Mouse (Mus musculus) macrophage (primary cell): ENCODE measurements around the gene Atxn2l. TPM values are rescaled to one million over a fixed set of nuclear protein-coding genes. Genes with fewer than 3 reads are reported as not detected.

Experiments used
- H3K27ac ChIP-seq: fragments of 350-480 bp; formaldehyde crosslinking; 2 replicates; pipeline ENCODE4 v1.9.0; 2021
- H3K36me3 ChIP-seq: fragments of 350-480 bp; formaldehyde crosslinking; 2 replicates; pipeline ENCODE4 v1.9.0; 2021; ENCODE audit errors: inconsistent target
- H3K4me3 ChIP-seq: fragments of 350-480 bp; formaldehyde crosslinking; 2 replicates; pipeline ENCODE4 v1.9.0; 2021; ENCODE audit errors: inconsistent target
- H3K79me2 ChIP-seq: fragments of 350-480 bp; formaldehyde crosslinking; 2 replicates; pipeline ENCODE4 v1.9.0; 2021; ENCODE audit errors: inconsistent target
- WGBS: methylation state at CpG from one replicate; pipeline ENCODE4 v1.1.7; 2026; ENCODE audit warnings: inconsistent platforms; ENCODE audit not compliant: missing documents; 5-methylcytosine and 5-hydroxymethylcytosine counted together
- polyA plus RNA-seq: library from polyadenylated mRNA; stranded (reverse); fragments of 250-400 nt; gene quantifications from 3 replicates; pipeline ENCODE4 v1.2.4, GENCODE M21; 2018; ENCODE audit warnings: inconsistent platforms

Atxn2l gene
- polyA plus RNA-seq, 1 experiment from 2014 or later: 79.7 TPM

DNA sequence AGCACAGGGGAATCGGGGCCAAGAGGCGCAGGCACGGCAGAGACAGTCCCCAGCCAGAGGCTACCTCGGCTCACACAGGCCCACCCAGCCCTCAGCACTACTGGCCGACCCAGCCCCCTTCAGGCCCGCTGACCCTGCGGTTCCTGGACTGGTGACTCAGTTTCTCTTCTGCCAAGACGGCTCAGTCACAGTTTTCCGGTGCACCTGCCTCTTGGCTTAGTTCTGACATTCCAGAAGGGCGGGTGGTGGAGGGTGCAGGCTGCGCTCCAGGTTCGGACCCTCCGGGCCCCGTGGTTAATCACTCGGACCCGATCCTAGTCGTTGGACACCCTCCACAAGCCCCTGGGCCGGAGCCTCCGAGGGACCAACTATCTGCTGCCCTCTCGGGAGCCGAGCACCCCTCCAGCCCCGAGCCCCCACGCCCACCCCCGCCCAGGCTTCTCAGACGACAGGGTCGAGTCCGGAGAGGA is 28.7 kb downstream of the Atxn2l start:
- H3K36me3 ChIP-seq: peaks cover 12% of the 10 kb centered on the region
- H3K4me3 ChIP-seq: peak overlapping the region; percentile 69
- H3K79me2 ChIP-seq: peaks cover 4% of the 10 kb centered on the region; the same call in 1 of the 2 replicates
- 0 out of 2 replicates have a peak overlapping the region, but pooled peaks have one; percentile 25 for H3K27ac ChIP-seq
- 2% methylated on average over 14 of the region's 27 CpGs for WGBS

DNA sequence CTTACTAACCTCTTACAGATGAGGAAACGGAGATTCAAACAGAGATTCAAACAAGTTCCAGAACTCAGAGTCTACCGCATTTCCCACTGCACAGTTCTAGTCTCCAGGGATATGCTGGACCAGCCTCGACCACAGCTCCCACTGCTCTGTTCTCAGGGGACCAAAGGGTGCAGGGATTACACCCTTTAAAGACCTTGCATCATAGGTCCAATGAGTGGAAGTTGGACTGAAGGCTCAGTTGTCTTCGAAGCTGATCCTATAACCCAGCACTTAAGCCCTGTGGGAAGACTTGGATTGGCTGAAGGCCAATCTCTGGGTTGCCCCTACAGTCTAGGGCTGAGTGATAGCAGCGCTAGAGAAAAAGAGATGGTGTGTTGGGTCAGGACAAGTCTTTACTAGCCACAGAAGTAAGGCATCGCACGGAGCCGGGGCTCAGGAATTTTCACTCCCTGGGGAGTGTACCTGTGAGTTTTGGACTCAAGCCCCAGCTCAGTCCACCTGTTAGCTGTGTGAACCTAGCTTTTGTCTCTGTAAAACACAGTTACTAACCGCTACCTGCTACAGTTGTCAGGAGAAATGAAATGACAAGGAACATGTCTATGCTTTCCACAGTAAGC is 29.7 kb downstream of the Atxn2l start:
- Histone ChIP-seq H3K79me2 (peaks cover 4% of the 10 kb centered on the region; the same call in 1 of the 2 replicates), H3K36me3 (peaks cover 21% of the 10 kb centered on the region), H3K4me3 (peak overlapping the region; percentile 69; the same call in 1 of the 2 replicates), H3K27ac (no peak overlapping the region)
- 72% methylated on average over 9 of the region's 9 CpGs for WGBS

DNA sequence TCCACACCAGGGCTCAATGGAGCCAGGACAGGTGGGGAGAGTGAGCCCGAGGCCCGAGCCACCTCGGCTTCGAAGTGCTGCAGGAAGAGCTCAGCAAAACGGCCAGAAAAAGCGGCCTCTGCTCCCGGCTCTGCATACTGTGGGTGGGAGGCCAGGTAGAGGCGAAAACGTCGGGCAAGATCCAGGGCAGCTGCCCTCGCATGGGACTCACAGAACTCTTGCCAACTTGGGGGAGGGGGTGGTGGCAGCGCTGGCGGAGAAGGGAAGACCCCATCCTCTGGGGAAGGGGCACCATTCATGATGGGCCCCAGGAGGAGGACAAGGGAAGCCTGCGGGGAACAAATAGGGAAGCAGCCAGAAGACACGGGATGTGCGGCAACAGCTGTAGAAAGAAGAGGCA is 30.5 kb downstream of the Atxn2l start:
- Histone ChIP-seq H3K4me3 (no peak overlapping the region), H3K36me3 (peaks cover 30% of the 10 kb centered on the region), H3K27ac (no peak overlapping the region), H3K79me2 (peaks cover 4% of the 10 kb centered on the region; the same call in 1 of the 2 replicates)
- WGBS: 30% methylated on average over 16 of the region's 16 CpGs

DNA sequence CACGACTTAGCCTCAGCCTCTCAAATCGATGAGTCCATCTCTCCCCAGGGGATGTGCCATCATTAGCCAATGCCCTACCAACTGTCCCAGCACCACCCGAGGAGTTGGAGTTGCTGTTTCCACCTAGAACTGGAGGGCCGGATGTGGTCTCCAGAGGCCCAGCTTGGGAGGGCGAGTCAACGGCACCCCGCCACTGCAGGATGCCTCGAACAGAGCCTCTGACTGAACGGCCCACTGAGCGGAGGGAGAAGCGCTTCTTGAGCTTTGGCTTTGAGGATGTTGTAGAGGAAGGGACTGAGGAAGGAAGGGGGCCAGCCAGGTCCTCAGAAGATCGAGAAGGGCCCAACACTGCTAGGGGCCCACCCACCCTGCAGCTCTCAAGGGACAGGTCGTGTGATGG is 30.9 kb downstream of the Atxn2l start:
- no peak overlapping the region for H3K4me3 ChIP-seq

DNA sequence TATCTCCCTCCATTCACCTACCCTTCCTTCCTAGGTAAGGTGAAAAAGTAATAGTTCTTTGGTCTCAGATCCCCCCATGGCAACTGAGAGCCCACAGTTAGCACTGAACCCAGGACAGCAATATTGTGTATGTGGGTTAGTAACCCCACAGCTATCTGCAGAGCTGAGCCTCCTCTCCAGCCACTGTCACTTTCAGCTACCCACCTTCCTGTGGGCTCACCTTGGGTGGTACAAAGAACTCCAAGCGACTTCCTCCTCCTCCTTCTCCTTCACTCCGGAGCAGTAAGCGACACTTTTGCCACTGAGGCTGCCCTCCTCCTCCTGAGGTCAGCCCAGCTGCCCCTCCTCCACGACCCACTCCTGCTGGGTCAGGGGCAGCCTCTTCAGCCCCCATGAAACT is 31.4 kb downstream of the Atxn2l start:
- WGBS: 22% methylated on average over 1 of the region's 4 CpGs
- peaks cover 38% of the 10 kb centered on the region for H3K36me3 ChIP-seq
- H3K27ac ChIP-seq: no peak overlapping the region
- H3K4me3 ChIP-seq: no peak overlapping the region
- H3K79me2 ChIP-seq: peaks cover 4% of the 10 kb centered on the region; the same call in 1 of the 2 replicates

More for the DNA sequence above, 30.9 kb downstream of the Atxn2l start:
- 20% methylated on average over 13 of the region's 13 CpGs for WGBS
- Histone ChIP-seq H3K27ac (no peak overlapping the region), H3K36me3 (peaks cover 34% of the 10 kb centered on the region), H3K79me2 (peaks cover 4% of the 10 kb centered on the region; the same call in 1 of the 2 replicates)

- H3K36me3 ChIP-seq: peaks cover 41% of the 10 kb centered on the region
These were observed 31.9 kb downstream of the Atxn2l start for GRCm38 (mm10) chr7:126471361-126471760.

DNA sequence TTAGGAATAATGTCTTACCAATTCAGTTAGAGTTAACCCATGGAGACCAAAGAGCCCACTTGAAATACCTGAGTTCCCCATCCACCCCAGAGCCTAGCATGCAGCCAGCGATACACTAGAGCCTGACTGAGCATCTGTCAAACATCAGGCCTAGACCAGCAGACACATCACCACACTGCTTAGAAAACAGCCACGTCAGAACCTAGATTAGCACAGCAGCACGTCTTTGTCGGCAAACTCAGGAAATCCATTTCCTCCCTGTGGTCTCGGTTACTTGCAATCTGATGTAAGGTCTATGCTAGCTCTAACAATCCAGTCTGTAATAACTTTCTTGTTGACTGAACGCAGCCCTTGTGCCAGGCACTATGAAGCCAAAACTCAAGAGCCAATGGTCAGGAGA is 33.2 kb downstream of the Atxn2l start:
- H3K36me3 ChIP-seq: peaks cover 41% of the 10 kb centered on the region
- H3K4me3 ChIP-seq: no peak overlapping the region
- peaks cover 4% of the 10 kb centered on the region; the same call in 1 of the 2 replicates for H3K79me2 ChIP-seq
- 6% methylated on average over 6 of the region's 6 CpGs for WGBS
- peak overlapping the region; percentile 35 for H3K27ac ChIP-seq

More at GRCm38 (mm10) chr7:126471361-126471760, 31.9 kb downstream of the Atxn2l start:
- Histone ChIP-seq H3K4me3 (no peak overlapping the region), H3K79me2 (peaks cover 4% of the 10 kb centered on the region; the same call in 1 of the 2 replicates), H3K27ac (no peak overlapping the region)
- 79% methylated on average over 5 of the region's 5 CpGs for WGBS

- H3K36me3 ChIP-seq: peaks cover 41% of the 10 kb centered on the region
- no peak overlapping the region for H3K27ac ChIP-seq
- 90% methylated on average over 14 of the region's 18 CpGs for WGBS
- no peaks in the 10 kb centered on the region for H3K79me2 ChIP-seq
- no peak overlapping the region for H3K4me3 ChIP-seq
These were observed 35.2 kb downstream of the Atxn2l start for GRCm38 (mm10) chr7:126467834-126468627.

DNA sequence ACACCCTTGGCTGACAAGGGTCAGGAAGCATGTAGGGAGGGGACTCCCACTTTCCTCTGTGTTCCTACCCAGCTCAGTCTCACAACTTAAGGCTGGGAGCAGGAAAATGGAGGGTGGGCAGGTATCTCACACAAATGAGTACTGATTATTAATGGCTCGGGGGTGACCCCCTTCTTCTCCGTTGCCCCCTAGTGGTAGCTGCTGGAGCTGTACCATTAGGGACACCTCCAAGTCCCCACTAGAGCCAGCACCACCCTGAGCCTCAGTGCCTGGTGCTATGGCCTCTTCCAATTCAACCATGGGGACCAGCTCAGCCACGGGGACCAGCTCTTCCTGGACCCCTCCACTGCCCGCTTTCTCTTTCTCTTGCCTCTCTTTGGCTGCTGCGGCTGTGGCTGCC is 36.0 kb downstream of the Atxn2l start:
- no peak overlapping the region for H3K27ac ChIP-seq
- WGBS: 51% methylated on average over 5 of the region's 5 CpGs
- no peaks in the 10 kb centered on the region for H3K79me2 ChIP-seq
- H3K36me3 ChIP-seq: peaks cover 41% of the 10 kb centered on the region
- no peak overlapping the region for H3K4me3 ChIP-seq

- H3K4me3 ChIP-seq: no peak overlapping the region
- peaks cover 37% of the 10 kb centered on the region for H3K36me3 ChIP-seq
- no peak overlapping the region for H3K27ac ChIP-seq
- 86% methylated on average over 5 of the region's 5 CpGs for WGBS
- H3K79me2 ChIP-seq: no peaks in the 10 kb centered on the region
These were observed 36.5 kb downstream of the Atxn2l start for GRCm38 (mm10) chr7:126466707-126467106.

DNA sequence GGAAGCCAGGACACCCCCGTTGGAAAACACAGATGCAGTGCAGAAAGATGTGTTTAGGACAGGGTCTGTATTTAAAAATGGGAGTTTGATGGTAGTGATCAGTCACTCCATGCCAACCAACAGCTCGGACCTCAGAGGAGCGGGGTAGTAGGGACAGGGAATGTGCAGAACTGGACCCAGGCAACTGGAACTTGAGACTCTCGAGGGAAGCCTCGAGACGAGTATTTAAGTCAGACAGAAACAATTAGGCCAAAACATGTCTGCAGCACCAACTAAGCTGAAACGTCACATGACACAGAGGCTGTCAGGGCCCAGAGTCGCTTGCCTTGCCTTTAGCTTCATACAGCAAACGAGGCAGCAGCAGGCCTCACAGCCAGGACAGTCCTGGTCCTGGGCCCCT is 37.1 kb downstream of the Atxn2l start:
- Histone ChIP-seq H3K79me2 (no peaks in the 10 kb centered on the region), H3K36me3 (peaks cover 31% of the 10 kb centered on the region), H3K27ac (no peak overlapping the region), H3K4me3 (no peak overlapping the region)
- WGBS: 83% methylated on average over 8 of the region's 9 CpGs

DNA sequence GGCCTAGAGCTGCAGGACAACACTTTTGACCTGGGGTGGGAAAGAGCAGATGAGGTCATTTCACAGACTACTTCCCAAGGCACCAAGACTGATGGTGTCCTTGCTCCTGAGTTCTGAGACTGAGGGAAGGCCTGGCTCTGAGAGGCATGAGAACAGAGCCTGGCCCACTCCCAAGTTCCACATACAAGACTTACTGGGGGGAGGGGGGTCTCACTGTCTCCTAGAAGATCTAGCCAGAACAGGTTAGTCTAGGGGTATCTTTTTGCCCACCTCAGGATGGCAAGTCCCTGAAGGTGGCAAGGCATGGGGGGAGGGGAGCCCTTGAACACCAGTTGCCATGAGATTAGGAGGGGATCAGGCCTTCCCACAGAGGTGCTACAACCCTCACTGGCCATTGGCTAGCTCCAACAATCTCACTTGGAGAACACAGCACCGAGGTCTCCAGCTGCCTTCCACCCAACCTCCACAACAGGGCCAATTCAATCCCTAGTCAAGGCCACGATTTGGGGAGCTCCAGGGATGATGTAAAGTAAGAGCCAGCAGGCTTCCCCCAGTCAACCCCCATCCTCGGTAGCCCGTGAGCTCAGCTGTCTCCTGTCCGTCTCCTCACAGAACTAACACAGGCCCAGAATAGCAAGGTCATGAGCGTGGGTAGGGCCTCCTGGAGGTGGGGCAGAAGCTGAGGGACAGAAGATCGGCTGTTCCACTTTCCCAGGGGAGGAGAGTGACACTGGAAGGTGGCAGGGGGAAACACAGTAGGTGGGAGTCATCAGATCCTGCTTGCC is 37.8 kb downstream of the Atxn2l start:
- Histone ChIP-seq H3K4me3 (no peak overlapping the region), H3K79me2 (no peaks in the 10 kb centered on the region), H3K27ac (no peak overlapping the region), H3K36me3 (peaks cover 29% of the 10 kb centered on the region)
- 71% methylated on average over 5 of the region's 7 CpGs for WGBS

DNA sequence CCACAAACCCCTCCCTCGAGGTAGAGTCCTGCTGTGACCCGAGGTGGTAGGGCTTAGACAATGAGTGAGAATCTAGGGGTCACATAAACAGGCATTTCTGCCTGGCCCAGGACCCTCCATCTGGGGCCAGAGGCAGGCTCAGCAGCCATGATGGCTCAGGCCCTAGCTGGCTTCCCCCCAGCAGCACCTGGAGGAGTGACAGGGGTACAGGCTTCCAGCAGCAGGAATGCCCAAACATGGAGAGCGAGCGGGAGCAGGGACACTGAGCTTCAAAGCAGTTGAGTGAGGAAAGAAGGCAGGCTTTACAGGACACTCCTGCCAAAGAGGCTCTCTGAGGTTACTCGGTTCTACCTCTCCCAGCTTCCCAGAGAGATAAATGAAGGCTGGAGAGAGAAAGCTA is 38.4 kb downstream of the Atxn2l start:
- H3K79me2 ChIP-seq: no peaks in the 10 kb centered on the region
- H3K4me3 ChIP-seq: no peak overlapping the region
- H3K27ac ChIP-seq: no peak overlapping the region
- WGBS: 84% methylated on average over 5 of the region's 5 CpGs
- peaks cover 29% of the 10 kb centered on the region for H3K36me3 ChIP-seq

DNA sequence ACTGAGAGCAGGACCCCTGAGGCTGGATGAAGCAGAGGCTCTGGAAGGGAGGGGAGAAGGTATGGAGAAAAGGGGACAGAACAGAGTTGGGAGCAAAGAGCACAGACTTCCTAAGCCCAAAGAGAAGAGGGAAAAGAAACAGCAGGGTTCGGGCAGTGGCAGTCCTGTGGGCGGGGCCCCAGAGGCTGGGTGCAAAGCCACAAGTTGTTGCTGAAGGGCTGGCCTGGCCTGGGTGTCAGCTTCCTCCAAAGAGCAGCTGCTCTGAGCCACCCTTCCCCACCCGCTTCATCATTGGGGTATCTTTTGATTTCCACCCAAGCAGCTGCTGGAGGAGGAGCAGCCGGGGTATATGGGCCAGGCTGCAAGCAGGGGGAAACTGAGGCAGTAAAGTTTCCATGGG is 39.1 kb downstream of the Atxn2l start:
- Histone ChIP-seq H3K4me3 (no peak overlapping the region), H3K36me3 (peaks cover 25% of the 10 kb centered on the region), H3K79me2 (no peaks in the 10 kb centered on the region), H3K27ac (no peak overlapping the region)
- 5% methylated on average over 4 of the region's 4 CpGs for WGBS
